Mouse (Mus musculus) inflammation-experienced regulatory T-cells (primary cell): ENCODE results near the gene Cox6b2. TPM values are rescaled to one million over a fixed set of nuclear protein-coding genes. Genes with fewer than 3 reads are reported as not detected.

ENCODE experiments used
- polyA plus RNA-seq, 2 experiments: library from polyadenylated mRNA; unstranded; fragments of 100-300 nt; shearing (Covaris generic); gene quantifications; one replicate each; pipeline ENCODE4 v1.2.1; 2017

Cox6b2 gene
- 1 to 10 TPM in 1 of 2 experiments, not detected in 1; 3.1 TPM for polyA plus RNA-seq

GRCm38 (mm10) chr7:4752821-4753570 lies at the start of gene Cox6b2:
TSS of gene Cox6b2 (minus strand) at chr7:4753094.

GRCm38 (mm10) chr7:4792278-4793212 lies 39.7 kb upstream of the Cox6b2 start, which contains the start of gene Rpl28:
TSS of gene Rpl28 (plus strand) at chr7:4792874.

GRCm38 (mm10) chr7:4789436-4789935 lies 36.6 kb upstream of the Cox6b2 start, which contains the start of gene Tmem238:
TSS of gene Tmem238 (minus strand) at chr7:4789656.

GRCm38 (mm10) chr7:4782759-4783158 lies 29.9 kb upstream of the Cox6b2 start, which contains the start of the genes Il11 and Tmem190:
TSS of gene Il11 (minus strand) at chr7:4782859.
TSS of gene Tmem190 (plus strand) at chr7:4782937.

GRCm38 (mm10) chr7:4771202-4771601 lies 18.3 kb upstream of the Cox6b2 start, which contains the start of gene Fam71e2:
TSS of gene Fam71e2 (minus strand) at chr7:4771302.

GRCm38 (mm10) chr7:4739544-4740275 lies 13.2 kb downstream of the Cox6b2 start, which contains the start of gene Kmt5c:
TSS of gene Kmt5c (plus strand) at chr7:4740115.

GRCm38 (mm10) chr7:4725169-4725568 lies 27.7 kb downstream of the Cox6b2 start, which contains the start of gene Tmem150b:
TSS of gene Tmem150b (minus strand) at chr7:4725249.

Other genes starting within 250 kb of the Cox6b2 start
- 1 to 10 TPM; 4.1 to 9.6 TPM for gene Tnnt1, start 236.7 kb downstream of the Cox6b2 start, polyA plus RNA-seq
- gene Tnni3, start 228.9 kb downstream of the Cox6b2 start, polyA plus RNA-seq: 1 to 10 TPM in 1 of 2 experiments, not detected in 1; 5.5 TPM
- 1 to 10 TPM in 1 of 2 experiments, not detected in 1; 2.6 TPM for gene Dnaaf3, start 220.6 kb downstream of the Cox6b2 start, polyA plus RNA-seq
- 1 to 10 TPM in 1 of 2 experiments, under 1 TPM in 1; 0.53 to 1.3 TPM for gene Syt5, start 205.6 kb downstream of the Cox6b2 start, polyA plus RNA-seq
- 1 to 10 TPM in 1 of 2 experiments, not detected in 1; 1.1 TPM for gene Ptprh, start 149.1 kb downstream of the Cox6b2 start, polyA plus RNA-seq
- 10 to 100 TPM; 12.1 to 12.7 TPM for gene Tmem86b, start 121.7 kb downstream of the Cox6b2 start, polyA plus RNA-seq
- gene Ppp6r1, start 94.1 kb downstream of the Cox6b2 start, polyA plus RNA-seq: 100 to 1,000 TPM; 275 to 316 TPM
- 10 to 100 TPM; 62.6 to 74.0 TPM for gene Hspbp1, start 68.0 kb downstream of the Cox6b2 start, polyA plus RNA-seq
- gene Brsk1, start 62.5 kb downstream of the Cox6b2 start, polyA plus RNA-seq: under 1 TPM in 1 of 2 experiments, not detected in 1; 0.64 TPM
- gene Tmem150b, start 27.8 kb downstream of the Cox6b2 start, polyA plus RNA-seq: under 1 TPM; 0.39 to 0.65 TPM
- gene Kmt5c, start 13.0 kb downstream of the Cox6b2 start, polyA plus RNA-seq: 10 to 100 TPM; 39.6 to 41.0 TPM
- gene Fam71e2, start 18.2 kb upstream of the Cox6b2 start, polyA plus RNA-seq: not detected
- gene Il11, start 29.8 kb upstream of the Cox6b2 start, polyA plus RNA-seq: under 1 TPM; 0.18 to 0.23 TPM
- 1 to 10 TPM in 1 of 2 experiments, under 1 TPM in 1; 0.37 to 1.1 TPM for gene Tmem190, start 29.8 kb upstream of the Cox6b2 start, polyA plus RNA-seq
- gene Tmem238, start 36.6 kb upstream of the Cox6b2 start, polyA plus RNA-seq: 10 to 100 TPM; 11.1 to 18.2 TPM
- 100 to 1,000 TPM; 268 to 278 TPM for gene Rpl28, start 39.8 kb upstream of the Cox6b2 start, polyA plus RNA-seq
- gene Ube2s, start 59.5 kb upstream of the Cox6b2 start, polyA plus RNA-seq: 100 to 1,000 TPM in 1 of 2 experiments, 10 to 100 TPM in 1; 99.5 to 166 TPM
- not detected for gene Shisa7, start 91.6 kb upstream of the Cox6b2 start, polyA plus RNA-seq
- 10 to 100 TPM; 23.8 to 37.5 TPM for gene Isoc2b, start 117.2 kb upstream of the Cox6b2 start, polyA plus RNA-seq
- gene Isoc2a, start 124.1 kb upstream of the Cox6b2 start, polyA plus RNA-seq: 1 to 10 TPM in 1 of 2 experiments, under 1 TPM in 1; 0.75 to 1.2 TPM
- under 1 TPM in 1 of 2 experiments, not detected in 1; 0.12 TPM for gene Gm36210, start 153.4 kb upstream of the Cox6b2 start, polyA plus RNA-seq
- gene Zfp628, start 162.1 kb upstream of the Cox6b2 start, polyA plus RNA-seq: 1 to 10 TPM; 2.0 to 2.2 TPM
- under 1 TPM; 0.27 to 0.86 TPM for gene Nat14, start 168.9 kb upstream of the Cox6b2 start, polyA plus RNA-seq
- gene Ssc5d, start 172.7 kb upstream of the Cox6b2 start, polyA plus RNA-seq: under 1 TPM; 0.27 to 0.40 TPM
- under 1 TPM in 1 of 2 experiments, not detected in 1; 0.51 TPM for gene Sbk2, start 211.3 kb upstream of the Cox6b2 start, polyA plus RNA-seq
- gene Sbk3, start 218.1 kb upstream of the Cox6b2 start, polyA plus RNA-seq: under 1 TPM in 1 of 2 experiments, not detected in 1; 0.26 TPM
- gene Zfp579, start 243.1 kb upstream of the Cox6b2 start, polyA plus RNA-seq: 10 to 100 TPM; 20.6 to 23.4 TPM